Mouse (Mus musculus) adrenal gland (tissue): ENCODE results near the gene Tlx2.

Experiments used
- intact Hi-C: fragments of 180-260 bp; cut with DNase I; formaldehyde crosslinking; loops from one replicate; pipeline ENCODE4 v1.15.1; 2025
- long read RNA-seq, 2 experiments: library from polyadenylated mRNA; unstranded; transcript quantifications; one replicate each; pipeline ENCODE4 v2.0.0; 2020; ENCODE audit warnings: borderline replicate concordance in 1 of 2; ENCODE audit not compliant: insufficient replicate concordance in 1 of 2

Tlx2 gene
- long read RNA-seq, experiment 1, transcript Tlx2-201 (3 exons, 1,236 nt) = major isoform, 6 of 8 reads
- long read RNA-seq, experiment 1, partial matches to known transcripts = 0 of 8 reads
- long read RNA-seq, experiment 1, other reads (novel, unspliced or antisense) = 1 of 8 reads
- long read RNA-seq, experiment 2, transcript Tlx2-201 (3 exons, 1,236 nt) = major isoform, 6 of 9 reads
- long read RNA-seq, experiment 2, partial matches to known transcripts = 0 of 9 reads
- long read RNA-seq, experiment 2, other reads (novel, unspliced or antisense) = 1 of 9 reads

DNA sequence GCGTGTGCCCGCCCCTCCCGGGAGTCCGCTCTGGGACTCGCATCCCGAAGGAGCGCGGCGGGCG lies at the start of gene Tlx2:
Tlx2 (minus strand) TSS at position 47 of the 64 bp plus-strand sequence.
- intact Hi-C loops = no loop called here

DNA sequence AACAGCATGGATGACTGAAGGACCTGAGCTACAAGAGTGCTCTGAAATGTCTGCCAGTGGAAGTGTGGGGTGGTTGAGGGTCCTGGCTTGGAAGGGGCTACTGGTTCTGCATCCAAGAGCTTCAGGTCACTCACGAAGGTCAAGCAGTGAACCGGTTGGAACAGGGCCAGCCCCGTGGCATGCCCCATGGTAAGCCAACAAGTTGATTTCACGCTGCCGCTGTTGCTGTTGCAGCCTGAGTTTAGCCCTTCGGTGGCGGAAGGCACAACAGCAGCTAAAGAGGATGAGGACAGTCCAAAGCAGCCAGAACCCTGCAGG lies 49.6 kb upstream of the Tlx2 start:
- intact Hi-C loops = loop anchor here (5.0 kb wide), 1 partner anchor 38 kb away; the partner anchor contains the start of genes 1700003E16Rik and Wdr54

DNA sequence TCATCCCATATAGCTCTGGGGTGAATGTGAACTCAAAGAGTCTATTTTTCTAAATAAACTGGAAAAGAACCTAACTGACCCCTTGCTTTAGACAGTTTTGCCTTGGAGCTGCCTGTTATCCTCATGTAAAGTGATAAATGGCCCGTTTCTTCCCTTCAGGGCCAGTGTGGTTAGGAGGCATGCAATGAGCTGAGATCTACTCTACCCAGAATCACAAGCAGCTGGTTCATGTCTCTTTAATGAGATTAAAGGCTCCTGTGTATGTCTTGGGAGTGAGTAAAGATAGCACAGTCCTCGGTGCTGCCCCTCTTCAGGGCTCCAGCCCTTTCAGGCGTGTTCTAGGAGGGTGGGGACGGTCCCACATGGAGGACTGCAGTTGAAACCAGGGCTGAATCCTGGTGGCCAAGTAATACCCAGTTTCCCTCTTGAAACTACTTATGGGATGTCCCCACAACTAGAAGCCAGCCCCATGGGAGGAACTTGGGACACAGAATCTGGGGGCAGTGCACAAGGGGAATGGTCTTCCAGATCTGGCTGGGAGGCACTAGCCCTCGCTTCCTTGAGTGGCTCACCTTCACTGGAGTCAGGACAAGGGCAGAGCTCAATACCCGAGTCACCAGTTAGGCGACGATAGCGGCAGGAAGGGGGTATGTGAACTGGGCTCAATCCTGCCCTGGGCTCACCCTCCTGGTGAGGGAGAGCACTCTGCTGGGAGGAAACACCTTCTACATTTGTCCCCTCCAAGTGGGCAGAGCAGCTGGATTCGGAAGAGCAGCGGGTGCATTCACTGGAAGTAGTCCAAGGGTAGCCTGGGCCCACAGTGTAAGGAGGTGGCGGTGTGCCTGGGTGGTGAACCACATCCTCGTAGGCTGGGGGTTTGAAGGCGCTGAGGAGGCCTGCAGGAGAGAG lies 49.0 kb upstream of the Tlx2 start:
- intact Hi-C loops = no loop called here

DNA sequence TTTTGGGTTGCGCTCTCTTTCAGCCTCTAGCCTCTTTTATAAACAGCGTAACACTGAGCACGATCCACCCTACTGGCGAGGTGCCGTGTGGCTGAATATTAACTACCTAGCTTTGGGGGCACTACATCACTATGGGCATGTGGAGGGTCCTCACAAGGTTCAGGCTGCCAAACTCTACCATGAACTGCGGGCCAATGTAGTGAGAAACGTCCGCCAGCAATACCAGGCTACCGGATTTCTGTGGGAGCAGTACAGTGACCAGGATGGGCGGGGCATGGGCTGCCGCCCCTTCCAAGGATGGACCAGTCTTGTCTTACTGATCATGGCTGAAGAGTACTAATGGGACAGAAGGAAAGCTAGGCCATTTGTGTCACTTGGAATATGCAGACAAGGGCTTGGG lies 48.3 kb upstream of the Tlx2 start:
- intact Hi-C loops = no loop called here

DNA sequence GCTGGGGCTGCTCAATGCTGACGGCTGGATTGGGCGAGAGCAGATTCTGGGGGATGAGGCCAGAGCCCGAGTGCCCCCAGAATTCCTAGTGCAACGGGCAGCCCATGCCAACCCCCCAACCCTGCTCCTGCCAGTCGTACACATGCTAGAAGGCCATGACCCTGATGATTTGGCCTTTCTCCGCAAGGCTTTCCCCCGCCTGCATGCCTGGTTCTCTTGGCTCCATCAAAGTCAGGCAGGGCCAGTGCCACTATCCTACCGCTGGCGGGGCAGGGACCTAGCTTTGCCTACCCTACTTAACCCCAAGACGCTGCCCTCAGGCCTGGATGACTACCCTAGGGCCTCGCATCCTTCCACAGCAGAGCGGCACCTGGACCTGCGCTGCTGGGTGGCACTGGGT lies 47.5 kb upstream of the Tlx2 start:
- intact Hi-C loops = no loop called here

DNA sequence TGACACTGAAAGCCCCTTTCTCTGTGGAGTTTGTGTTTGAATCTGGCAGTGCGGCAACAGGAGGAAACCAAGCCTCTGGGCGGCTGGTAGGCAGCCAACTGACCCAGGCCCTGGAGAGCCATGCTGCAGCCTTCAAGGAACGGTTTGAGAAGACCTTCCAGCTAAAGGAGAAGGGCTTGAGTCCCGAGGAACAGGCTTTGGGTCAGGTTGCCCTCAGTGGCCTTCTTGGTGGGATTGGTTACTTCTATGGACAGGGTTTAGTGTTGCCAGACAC lies 47.0 kb upstream of the Tlx2 start:
- intact Hi-C loops = no loop called here

DNA sequence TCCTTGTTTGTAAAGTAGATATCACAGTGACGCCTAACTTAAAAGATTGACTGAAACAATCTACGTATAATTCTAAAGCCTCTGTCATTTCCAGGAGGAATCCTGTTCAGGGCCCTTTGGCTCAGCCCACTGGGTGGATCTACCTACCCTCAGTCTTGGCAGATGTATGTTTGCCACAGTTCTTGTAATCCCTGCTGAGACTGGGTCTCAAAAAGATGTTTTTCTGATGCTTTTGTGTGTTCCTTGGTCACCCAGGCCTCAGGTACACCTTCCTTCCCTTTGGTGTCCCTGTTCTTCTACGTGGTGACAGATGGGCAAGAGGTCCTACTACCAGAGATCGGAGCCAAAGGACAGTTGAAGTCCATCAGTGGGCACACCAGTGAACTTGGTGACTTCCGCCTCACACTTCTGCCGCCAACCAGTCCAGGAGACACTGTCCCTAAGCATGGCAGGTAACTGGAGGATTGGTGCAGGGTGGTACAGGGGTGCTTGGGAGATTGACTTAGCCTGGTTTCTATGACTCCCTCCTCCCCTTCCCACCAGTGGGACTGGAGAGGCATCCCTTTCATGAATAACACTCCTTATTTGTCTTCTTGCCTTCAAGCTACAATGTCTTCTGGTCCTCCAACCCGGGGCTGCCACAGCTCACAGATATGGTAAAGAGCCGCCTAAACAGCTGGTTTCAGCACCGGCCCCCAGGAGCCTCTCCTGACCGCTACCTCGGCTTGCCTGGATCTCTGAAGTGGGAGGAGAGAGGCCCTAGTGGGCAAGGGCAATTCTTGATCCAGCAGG lies 46.5 kb upstream of the Tlx2 start:
- intact Hi-C loops = no loop called here

DNA sequence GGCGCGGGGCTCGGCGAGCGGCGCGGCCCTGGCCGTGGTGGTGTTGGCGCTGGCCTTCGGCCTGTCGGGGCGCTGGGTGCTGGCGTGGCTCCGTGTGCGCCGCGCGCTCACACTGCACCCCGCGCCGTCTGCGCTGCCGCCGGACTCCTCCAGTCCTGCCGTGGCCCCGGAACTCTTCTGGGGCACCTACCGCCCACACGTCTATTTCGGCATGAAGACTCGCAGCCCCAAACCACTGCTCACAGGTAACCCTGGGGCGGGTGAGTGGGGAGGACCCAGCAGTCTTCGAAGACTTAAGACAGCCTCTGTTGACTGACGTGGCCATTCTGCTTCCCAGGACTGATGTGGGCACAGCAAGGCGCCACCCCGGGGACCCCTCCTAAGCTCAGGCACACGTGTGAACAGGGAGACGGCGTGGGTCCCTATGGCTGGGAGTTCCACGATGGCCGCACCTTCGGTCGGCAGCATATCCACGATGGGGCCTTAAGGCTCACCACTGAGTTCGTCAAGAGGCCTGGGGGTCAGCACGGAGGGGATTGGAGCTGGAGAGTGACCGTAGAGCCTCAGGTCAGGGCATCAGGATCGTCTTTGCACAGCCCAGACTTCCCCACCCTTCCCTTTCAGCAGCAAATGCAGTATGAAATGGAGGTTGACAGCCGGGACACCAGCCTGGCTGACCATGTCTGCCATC lies 45.7 kb upstream of the Tlx2 start:
- intact Hi-C loops = no loop called here

DNA sequence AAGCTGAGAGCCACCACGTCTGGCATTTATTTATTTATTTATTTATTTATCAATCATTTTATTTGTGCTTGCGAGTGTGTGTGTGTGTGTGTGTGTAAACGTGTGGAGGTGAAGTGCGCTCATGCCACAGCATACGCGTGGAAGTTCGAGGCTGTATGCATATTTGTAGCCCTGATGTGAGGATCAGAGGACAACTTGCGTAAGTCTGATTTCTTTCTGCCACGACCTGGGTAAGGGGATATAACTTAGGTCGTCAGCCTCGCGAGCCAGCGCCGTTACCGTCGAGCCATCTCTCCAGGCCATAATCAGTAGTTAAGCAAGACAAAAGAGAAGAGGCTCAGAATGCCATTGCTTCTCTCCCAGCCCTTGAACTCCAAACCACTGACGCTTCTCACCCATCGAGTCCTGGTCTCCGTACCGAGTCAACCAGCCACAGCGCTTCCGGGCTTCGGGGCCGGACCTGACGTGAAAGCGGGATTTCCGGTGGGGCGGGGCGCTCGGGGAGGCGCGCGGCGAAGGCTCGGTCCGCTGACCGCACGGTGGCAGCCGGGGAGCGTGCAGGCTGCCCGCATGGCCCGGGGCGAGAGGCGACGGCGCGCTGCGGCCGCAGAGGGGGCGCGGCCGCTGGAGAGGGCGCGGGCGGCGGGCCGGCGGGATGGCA lies 45.0 kb upstream of the Tlx2 start, which contains the start of gene Mogs:
Mogs (plus strand) TSS at position 486 of the 661 bp plus-strand sequence.
- intact Hi-C loops = no loop called here

DNA sequence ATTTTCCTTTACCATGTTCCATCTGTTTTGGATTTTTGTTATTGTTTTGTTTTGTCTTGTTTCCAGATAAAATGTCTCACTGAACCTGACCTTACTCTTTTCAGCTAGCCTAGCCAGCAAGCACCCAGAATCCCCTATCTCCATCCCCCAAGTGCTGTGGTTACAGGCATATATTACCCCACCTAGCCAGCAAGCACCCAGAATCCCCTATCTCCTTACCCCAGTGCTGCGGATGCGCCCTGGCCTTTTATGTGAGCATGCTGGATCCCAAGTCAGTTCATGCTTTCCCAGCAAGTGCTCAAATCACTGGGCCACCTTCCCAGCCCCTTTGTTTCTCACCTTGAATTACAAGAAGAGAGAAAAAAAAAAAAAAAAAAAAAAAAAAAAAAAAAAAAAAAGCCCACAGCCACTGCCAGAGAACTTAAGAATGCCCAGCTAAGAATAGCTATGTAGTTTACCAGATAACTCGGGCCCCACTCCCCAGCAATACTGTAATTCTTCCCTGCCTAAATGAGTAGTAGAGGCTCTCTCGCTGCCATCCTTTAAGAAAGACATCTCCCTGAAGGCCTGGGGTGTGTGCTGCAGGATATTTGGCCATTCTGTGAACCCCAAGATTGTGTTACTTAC lies 41.5 kb upstream of the Tlx2 start:
- intact Hi-C loops = loop anchor here (5.0 kb wide), 1 partner anchor 34 kb away; the partner anchor contains the start of gene Pcgf1

DNA sequence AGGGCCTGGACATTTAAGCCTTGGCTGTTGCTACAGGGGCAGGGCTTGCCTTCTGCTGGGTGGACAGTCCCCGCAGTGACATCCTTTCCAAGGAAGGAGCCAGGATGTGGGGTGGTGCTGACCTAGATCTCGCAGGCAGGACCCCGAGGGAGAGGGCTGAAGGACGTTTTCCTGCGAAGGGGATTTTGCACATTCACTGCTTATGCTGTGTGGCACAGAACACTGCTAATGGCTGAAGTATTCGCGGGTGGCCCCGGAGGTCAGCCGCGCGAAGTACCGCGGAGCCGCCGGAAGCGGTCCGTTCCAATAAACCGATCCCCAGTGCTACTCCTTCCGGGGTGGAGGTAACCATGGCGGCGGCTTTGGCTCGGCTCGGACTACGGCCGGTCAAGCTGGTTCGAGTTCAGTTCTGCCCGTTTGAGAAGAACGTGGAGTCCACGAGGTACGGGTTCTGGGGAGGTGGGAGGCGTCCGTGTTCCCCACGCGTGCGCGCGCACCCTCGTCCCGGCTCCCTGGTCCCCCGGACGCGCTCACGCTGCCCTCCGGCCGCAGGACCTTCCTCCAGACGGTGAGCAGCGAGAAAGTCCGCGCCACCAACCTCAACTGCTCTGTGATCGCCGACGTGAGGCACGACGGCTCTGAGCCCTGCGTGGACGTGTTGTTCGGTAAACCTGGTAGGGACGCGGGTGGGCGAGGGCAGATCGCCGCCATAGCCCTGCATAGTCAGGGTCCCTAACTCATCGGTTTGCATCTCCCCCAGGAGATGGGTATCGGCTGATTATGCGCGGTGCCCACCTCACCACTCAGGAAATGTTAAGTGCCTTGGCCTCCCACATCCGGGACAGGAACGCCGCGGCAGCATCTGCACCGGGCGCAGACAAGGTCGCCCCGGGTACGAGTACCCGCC lies 38.9 kb upstream of the Tlx2 start, which contains the start of gene Mrpl53:
Mrpl53 (plus strand) TSS at position 279 of the 907 bp plus-strand sequence.
- intact Hi-C loops = no loop called here

DNA sequence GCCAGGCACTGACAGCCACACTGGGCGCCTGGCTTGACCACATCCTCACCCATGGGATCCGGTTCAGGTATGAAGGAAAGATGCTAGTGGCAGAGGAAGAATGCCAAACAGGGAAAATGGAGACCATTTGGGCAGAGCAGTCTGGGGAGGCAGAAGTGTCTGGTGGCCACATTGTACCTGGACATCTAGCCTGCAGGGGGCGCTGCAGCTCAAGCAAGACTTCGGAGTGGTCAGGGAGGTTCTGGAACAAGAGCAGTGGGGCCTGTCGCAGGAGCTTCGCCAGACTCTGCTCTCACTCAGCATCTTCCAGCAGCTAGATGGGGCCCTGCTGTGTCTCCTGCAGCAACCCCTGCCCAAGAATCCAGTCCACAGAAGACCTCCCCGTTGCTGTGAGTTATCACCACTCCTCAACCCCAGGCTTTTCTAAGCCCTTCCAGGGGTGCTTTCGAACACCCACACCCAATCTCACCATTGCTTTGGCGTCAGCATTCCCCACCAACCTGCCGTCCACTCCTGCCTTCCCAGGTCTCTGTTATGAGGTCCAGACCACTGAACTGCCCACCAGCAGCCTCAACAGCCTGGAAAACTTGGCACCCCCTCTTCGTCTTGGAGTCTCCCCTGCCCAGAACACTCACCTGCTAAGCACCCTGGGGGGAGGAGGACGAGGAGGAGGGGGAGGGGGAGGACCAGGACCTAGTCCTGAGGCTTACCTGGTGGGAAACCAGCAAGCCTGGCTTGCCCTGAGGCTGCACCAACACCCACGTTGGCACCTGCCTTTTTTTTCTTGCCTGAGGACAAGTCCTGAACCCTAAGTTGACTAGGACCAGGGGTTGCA lies 37.7 kb upstream of the Tlx2 start:
- intact Hi-C loops = no loop called here

DNA sequence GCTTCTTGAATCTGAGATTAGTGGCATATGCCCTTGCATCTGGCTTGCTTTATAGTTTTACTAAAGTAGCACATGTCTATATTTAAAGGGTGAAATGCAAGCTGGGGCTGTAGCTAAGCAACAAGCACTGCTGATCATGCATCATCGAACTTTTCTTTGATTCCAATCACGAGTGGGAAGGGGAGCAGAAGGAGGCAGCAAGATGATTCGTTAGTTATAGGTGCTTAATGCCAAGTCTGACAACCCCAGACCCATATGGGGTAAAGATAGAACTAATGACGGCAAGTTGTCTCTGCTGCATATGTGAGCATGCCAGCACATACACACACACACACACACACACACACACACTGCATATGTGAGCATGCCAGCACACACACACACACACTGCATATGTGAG lies 34.1 kb upstream of the Tlx2 start:
- intact Hi-C loops = no loop called here

DNA sequence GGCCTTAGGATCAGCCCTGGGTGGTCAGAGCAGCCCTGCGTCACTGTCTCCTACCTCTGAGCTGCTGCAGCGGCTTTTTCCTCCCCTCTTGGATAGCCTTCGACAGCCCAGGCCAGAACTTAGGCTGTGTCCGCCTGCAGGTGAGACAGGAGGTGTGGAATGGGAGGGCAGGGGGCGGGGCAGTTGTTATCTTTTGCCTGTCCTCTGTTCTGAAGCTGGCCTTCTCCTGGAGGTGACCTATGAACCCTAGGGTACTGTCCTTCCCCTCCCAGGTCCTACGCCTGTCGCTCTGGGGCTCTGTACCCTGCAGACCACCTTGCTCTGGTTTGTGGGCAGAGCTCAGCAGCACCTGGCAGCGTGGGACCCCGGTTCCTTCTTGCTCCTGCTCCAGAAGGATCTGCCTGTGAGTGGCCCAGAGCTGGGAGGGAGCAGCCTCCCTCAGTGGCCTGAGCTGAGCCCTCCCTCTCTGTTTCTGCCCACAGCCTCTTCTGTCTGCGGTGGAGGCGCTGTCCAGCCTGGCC lies 33.1 kb upstream of the Tlx2 start:
- intact Hi-C loops = no loop called here

DNA sequence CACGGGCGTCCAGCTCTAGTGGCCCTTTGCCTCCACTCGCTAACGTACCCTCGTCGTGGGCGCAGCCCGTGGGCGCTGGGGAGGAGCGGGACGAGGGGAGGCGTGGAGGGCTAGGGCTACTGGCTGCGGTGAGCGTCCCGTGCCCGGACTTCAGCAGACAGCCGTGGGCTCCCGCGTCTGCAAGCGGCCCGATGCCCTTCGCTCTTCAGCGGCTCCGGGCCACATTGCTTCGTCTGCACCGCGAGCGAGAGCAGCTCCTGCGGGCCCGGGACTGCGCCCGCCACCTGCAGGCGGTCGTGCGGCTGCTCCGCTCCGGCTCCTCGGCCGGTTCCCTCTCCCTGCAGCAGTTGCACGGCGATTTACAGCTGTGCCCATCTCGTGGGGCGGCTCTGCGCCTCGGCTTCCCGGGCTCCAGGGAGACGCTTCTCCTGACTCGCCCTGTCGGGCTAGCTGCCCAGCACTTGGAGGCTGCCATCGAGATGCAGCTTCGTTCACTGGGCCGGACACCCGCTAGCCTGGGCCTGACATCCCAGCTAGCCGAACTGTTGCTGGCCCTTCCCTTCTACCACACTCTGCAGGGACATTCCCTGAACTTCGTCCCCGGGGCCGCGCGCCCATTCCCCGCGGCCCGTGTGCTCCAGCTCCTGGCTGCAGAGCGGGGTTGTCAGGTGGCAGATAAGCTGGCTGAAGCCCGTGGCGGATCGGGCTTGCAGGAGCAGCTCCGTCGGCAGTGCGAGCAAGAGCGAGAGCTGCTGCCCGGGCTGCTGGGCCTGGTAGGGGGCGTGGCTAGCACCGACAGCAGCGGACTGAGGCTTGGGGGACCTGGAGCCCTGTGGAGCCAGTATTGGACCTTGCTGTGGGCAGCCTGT lies 31.8 kb upstream of the Tlx2 start:
- intact Hi-C loops = loop anchor here (2.0 kb wide), 1 partner anchor 105 kb away; no protein-coding TSS in a partner anchor

DNA sequence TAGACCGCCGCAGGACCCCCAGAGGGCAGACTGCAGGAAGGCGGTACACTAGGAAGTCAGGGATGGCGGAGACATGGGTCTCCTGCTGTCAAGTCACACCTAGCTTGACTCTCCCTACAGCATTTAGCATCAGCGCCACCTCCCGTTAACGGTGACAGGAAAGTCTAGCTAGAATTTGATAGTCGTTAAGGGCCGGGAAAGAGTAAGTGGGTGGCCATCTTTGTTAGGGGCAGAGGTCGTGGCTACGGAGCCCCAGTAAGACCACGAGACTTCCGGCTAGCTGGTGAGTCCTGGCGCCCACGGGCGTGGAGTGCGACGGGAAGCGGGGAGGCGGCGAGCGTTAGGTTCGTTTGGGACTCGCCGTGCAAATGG lies 31.2 kb upstream of the Tlx2 start, which contains the start of the genes Ccdc142 and Gm42688:
Ccdc142 (plus strand) TSS at position 286 of the 372 bp plus-strand sequence.
Gm42688 (plus strand) TSS at position 302 of the 372 bp plus-strand sequence.
- intact Hi-C loops = loop anchor here (2.0 kb wide), 1 partner anchor 105 kb away; no protein-coding TSS in a partner anchor

DNA sequence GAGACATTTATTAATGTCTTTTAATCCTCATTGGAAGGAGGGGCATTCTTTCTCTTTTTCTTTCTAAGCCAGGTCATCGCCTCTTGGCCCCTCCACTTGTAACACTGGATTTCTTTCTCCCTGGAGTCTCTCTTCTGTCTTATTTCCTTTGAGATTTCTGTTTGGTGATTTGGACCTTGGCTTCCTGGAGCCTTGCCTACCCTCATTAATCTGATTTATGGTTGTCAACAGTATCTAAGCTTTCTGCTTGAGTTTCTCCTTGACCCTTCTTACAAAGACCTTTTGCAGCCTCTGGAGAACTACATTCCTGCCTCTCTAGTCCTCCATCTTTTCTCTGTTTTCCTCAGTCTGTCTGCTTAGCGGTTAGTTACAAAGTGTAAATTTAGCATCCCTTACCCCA lies 28.3 kb upstream of the Tlx2 start:
- intact Hi-C loops = no loop called here
